Mouse (Mus musculus) midbrain, postnatal 0 days (tissue): ENCODE measurements at regions not wholly inside any gene's neighbourhood (a gene's known extent, or its start where the extent isn't known, plus 50 kb on each side); places are given as distances from the start of the nearest gene placed in this dataset.

Experiments
- ATAC-seq: fragments of 200-750 bp; cut with Nextera tagmentation; 2 replicates; pipeline ENCODE4 v1.8.0; 2017; ENCODE audit warnings: moderate number of reproducible peaks, mild to moderate bottlenecking, moderate TSS enrichment, moderate library complexity; ENCODE audit not compliant: low FRiP score
- DNase-seq: peaks from one replicate; pipeline ENCODE4 v3.0.0-alpha.2; 2015; ENCODE audit warnings: low spot score
- H3K27ac ChIP-seq: fragments of 300-500 bp; sonication (generic); 2 replicates; pipeline ENCODE4 v1.5.1; 2014; ENCODE audit warnings: low read depth, mild to moderate bottlenecking, low read length, mixed read lengths
- H3K27me3 ChIP-seq: fragments of 300-500 bp; sonication (generic); 2 replicates; pipeline ENCODE4 v1.6.1; 2014; ENCODE audit warnings: low read length, control low read depth, mixed read lengths; ENCODE audit not compliant: insufficient read depth
- H3K36me3 ChIP-seq: fragments of 300-500 bp; sonication (generic); 2 replicates; pipeline ENCODE4 v1.6.1; 2014; ENCODE audit warnings: low read length, control low read depth, mixed read lengths; ENCODE audit not compliant: insufficient read depth
- H3K4me1 ChIP-seq: fragments of 300-500 bp; sonication (generic); 2 replicates; pipeline ENCODE4 v1.6.1; 2014; ENCODE audit warnings: mild to moderate bottlenecking, control low read depth, antibody characterized with exemption, low read length, mixed read lengths; ENCODE audit not compliant: insufficient read depth
- H3K4me2 ChIP-seq: fragments of 300-500 bp; sonication (generic); 2 replicates; pipeline ENCODE4 v1.6.1; 2014; ENCODE audit warnings: low read depth, mild to moderate bottlenecking, low read length, mixed read lengths; ENCODE audit not compliant: poor library complexity, severe bottlenecking
- H3K4me3 ChIP-seq: fragments of 300-500 bp; sonication (generic); 2 replicates; pipeline ENCODE4 v1.5.1; 2014; ENCODE audit warnings: low read depth, mild to moderate bottlenecking, low read length, moderate library complexity
- H3K9ac ChIP-seq: fragments of 300-500 bp; sonication (generic); replicated peaks from 2 replicates; pipeline ENCODE4 v1.6.1; 2014; ENCODE audit warnings: mild to moderate bottlenecking, low read length, moderate library complexity, mixed read lengths; ENCODE audit not compliant: poor library complexity, severe bottlenecking
- H3K9me3 ChIP-seq: fragments of 300-500 bp; sonication (generic); 2 replicates; pipeline ENCODE4 v1.6.1; 2016; ENCODE audit warnings: low read length, control low read depth
- CTCF ChIP-seq: IDR thresholded peaks from 2 replicates; pipeline ENCODE4 v1.5.1; 2016; ENCODE audit warnings: antibody characterized with exemption, mild to moderate bottlenecking
- WGBS: fragments of 180-500 bp; shearing (Covaris S2); extraction: QIAGEN DNeasy Blood & Tissue Kit; methylation state at CpG from one replicate; pipeline ENCODE4 v1.1.7; 2014; 5-methylcytosine and 5-hydroxymethylcytosine counted together

GRCm38 (mm10) chr3:149274987-149275386 lies 284.6 kb upstream of the Adgrl2 start:
- DNase-seq, result no peak
- no peaks in the 10 kb centered on the region for H3K27me3 ChIP-seq
- H3K27ac ChIP-seq, result no peak overlapping the region
- TF ChIP-seq CTCF, result no peak
- H3K36me3 ChIP-seq, result no peaks in the 10 kb centered on the region
- no peak overlapping the region for H3K4me3 ChIP-seq
- no peaks in the 10 kb centered on the region for H3K4me1 ChIP-seq
- ATAC-seq, result no peak
- 82% methylated on average over 5 of the region's 5 CpGs for WGBS
- no peak overlapping the region for H3K4me2 ChIP-seq
- H3K9ac ChIP-seq, result no peak overlapping the region
- no peaks in the 10 kb centered on the region for H3K9me3 ChIP-seq

GRCm38 (mm10) chr3:149273993-149274692 lies 283.8 kb upstream of the Adgrl2 start:
- WGBS, result 77% methylated on average over 12 of the region's 12 CpGs
- H3K9ac ChIP-seq, result no peak overlapping the region
- no peak overlapping the region for H3K4me3 ChIP-seq
- H3K36me3 ChIP-seq, result no peaks in the 10 kb centered on the region
- H3K27ac ChIP-seq, result no peak overlapping the region
- H3K9me3 ChIP-seq, result no peaks in the 10 kb centered on the region
- no peaks in the 10 kb centered on the region for H3K27me3 ChIP-seq
- DNase-seq (no peak), ATAC-seq (no peak)
- TF ChIP-seq CTCF, result no peak
- no peak overlapping the region for H3K4me2 ChIP-seq
- no peaks in the 10 kb centered on the region for H3K4me1 ChIP-seq

- Histone ChIP-seq H3K27me3 (no peaks in the 10 kb centered on the region), H3K27ac (no peak overlapping the region), H3K4me3 (no peak overlapping the region), H3K4me2 (no peak overlapping the region), H3K36me3 (no peaks in the 10 kb centered on the region), H3K9me3 (no peaks in the 10 kb centered on the region), H3K4me1 (no peaks in the 10 kb centered on the region), H3K9ac (no peak overlapping the region)
- peak; percentile 24 for TF ChIP-seq CTCF
- DNase-seq (no peak), ATAC-seq (no peak)
Observed at GRCm38 (mm10) chr3:149270459-149270858, 280.1 kb upstream of the Adgrl2 start.

- Histone ChIP-seq H3K9me3 (no peaks in the 10 kb centered on the region), H3K36me3 (no peaks in the 10 kb centered on the region), H3K4me1 (no peaks in the 10 kb centered on the region), H3K27me3 (no peaks in the 10 kb centered on the region), H3K27ac (no peak overlapping the region), H3K4me3 (no peak overlapping the region), H3K9ac (no peak overlapping the region), H3K4me2 (no peak overlapping the region)
- ATAC-seq, result no peak
- WGBS, result 82% methylated on average over 3 of the region's 3 CpGs
- DNase-seq, result no peak
- TF ChIP-seq CTCF, result no peak
Observed at GRCm38 (mm10) chr3:149262332-149262970, 272.1 kb upstream of the Adgrl2 start.

GRCm38 (mm10) chr3:149261764-149262163 lies 271.4 kb upstream of the Adgrl2 start:
- WGBS, result 96% methylated on average over 6 of the region's 6 CpGs
- no peaks in the 10 kb centered on the region for H3K36me3 ChIP-seq
- H3K4me3 ChIP-seq, result no peak overlapping the region
- no peak overlapping the region for H3K4me2 ChIP-seq
- H3K4me1 ChIP-seq, result no peaks in the 10 kb centered on the region; the same call in 1 of the 2 replicates
- H3K27ac ChIP-seq, result no peak overlapping the region
- H3K27me3 ChIP-seq, result no peaks in the 10 kb centered on the region
- H3K9ac ChIP-seq, result no peak overlapping the region
- DNase-seq (no peak), ATAC-seq (no peak)
- no peaks in the 10 kb centered on the region for H3K9me3 ChIP-seq
- no peak for TF ChIP-seq CTCF

- no peaks in the 10 kb centered on the region for H3K27me3 ChIP-seq
- no peaks in the 10 kb centered on the region for H3K36me3 ChIP-seq
- TF ChIP-seq CTCF, result no peak
- H3K9me3 ChIP-seq, result no peaks in the 10 kb centered on the region
- ATAC-seq, result no peak
- no peak for DNase-seq
- no peaks in the 10 kb centered on the region; the same call in 1 of the 2 replicates for H3K4me1 ChIP-seq
- H3K27ac ChIP-seq, result no peak overlapping the region
- H3K9ac ChIP-seq, result no peak overlapping the region
- no peak overlapping the region for H3K4me3 ChIP-seq
- WGBS, result 61% methylated on average over 6 of the region's 6 CpGs
- no peak overlapping the region for H3K4me2 ChIP-seq
Observed at GRCm38 (mm10) chr3:149258826-149259225, 268.5 kb upstream of the Adgrl2 start.
